Mouse (Mus musculus): ENCODE results near the gene Ephx3.

Ephx3 gene

DNA sequence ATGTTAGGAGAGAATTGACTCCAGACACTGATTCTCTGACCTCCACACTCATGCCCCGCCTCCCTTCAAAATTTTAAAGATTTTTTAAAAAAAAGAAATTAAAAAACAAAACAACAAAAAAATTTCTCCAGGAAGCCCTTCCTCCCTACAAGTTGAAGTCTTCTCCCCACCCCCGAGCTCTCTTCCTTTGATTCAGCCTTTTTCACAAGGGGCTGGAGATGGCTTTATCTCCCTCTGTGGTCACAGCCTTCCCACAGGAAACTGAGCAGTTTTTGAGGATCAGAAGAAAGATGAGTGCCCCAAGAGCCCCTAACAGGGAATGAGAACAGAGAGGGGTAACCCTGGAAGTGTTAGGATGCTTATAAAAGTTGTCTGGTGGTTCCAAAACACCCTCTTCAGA is 16.9 kb downstream of the Ephx3 start:
- no peak for DNase-seq

DNA sequence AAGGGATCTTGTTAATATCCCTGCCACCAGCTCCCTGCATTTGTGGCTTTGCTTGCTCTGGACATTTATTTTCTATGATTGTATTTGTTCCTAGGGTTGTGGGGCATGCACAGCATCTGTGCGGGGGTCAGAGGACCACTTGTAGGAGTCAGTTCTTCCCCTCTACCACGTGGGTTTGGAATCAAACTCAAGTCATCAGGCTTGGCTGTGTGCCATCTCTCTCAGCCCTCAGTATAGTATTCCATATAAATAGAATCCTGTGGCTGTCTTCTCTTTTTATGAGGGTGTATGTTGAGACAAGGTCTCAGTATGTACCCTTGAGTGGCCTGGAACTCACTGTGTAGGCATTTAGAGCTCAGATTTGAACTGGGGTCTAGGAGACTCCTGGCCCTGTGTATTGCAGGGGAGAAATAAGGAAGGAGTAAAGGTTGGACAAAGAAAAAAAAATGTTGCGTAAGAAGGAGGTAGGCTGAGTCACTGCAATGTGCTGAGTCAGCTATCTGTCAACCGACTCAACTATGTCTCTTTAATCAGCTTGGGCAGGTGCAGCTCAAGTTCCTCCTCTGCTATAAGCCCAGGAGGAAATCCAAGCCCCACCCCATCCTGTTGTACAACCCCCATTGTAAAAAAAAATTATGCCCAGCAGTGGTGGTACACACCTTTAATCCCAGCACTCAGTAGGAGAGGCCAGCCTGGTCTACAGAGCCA is 19.7 kb downstream of the Ephx3 start:
- no peak for DNase-seq

DNA sequence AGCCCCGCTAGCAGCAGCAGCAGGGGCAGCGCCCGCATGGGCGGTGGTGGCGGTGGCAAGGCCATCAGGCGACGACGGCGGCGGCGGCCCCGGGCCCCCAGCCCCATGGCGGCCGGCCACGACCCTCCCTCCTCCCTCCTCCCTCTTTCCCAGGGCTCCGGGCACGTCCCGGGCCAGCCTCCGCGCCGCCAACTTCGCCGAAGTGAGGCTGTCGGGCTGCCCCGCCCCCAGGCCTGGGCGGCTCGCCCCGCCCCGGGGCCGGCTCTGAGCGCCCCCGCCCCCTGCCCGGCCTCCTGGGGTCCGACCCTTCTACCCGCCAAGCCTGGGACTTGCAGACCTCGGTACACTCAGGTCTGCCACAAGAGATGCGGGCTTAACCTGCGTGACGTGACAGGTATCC is 22.7 kb downstream of the Ephx3 start, which contains the start of gene Notch3:
TSS of gene Notch3 (minus strand) at position 166 of the 400 bp plus-strand sequence.
- peak; percentile 51 for DNase-seq

DNA sequence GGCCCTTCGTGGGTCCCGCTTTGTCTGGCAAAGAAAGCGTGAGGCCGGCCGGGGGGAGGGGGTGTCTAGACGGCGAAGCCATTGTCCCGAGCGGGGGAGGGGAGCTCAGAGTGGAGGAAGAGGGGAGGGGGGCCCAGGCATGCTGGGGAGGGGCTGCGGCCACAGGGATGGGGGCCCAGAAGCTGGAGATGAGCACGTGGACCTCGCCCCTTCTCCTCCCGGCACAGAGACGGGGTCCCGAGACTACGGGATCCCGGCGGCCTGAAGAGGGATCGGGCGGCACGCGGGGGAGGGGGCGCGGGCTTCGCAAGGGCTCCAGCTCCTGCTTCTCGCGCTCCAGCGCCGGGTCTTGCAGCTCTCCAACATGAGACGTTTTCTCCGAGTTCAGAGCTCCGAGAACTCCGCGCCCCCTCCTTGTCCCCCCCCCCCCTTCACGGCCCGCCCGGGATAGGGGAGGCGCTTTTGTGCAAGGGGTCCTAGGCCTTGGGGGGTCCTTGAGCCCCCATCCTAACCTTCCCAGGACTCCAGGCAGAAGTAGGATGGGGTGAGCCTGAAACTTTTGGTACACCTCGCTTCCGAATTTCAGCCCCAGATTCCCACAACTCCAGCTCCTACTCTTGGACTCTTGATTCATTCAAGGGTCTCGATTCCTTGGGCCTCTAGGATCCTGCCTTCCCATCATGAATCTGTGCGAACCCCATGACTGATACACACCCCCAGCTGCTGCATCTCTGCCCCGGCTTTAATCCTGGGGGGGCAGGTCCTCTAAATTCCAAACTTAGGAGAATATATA is 23.4 kb downstream of the Ephx3 start:
- DNase-seq, result peak; percentile 48

DNA sequence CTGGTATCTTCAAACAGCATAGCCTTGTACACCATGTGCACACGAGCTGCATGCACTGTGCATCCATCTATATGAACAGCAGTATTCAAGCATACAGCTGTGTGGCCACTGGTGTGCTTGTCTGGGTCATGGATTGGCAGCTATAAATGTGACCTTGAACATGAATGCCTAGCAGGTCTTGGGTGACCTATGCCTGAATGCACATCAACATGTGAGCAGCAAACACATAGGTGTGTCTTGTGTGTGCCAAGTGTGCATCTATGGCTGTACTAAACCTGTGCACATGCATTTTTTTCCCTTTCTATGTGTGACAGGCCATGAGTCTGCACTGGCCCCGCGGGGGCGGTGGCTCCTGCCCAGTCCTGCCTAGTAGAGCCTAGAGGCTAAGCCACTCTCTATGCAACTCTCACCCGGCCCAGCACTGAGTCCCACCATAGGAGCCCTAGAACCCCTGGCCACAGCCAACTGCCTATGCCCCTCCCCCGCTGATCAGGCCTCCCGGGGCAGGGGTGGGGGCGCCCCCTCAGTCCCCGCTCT is 24.0 kb downstream of the Ephx3 start:
- no peak for DNase-seq

DNA sequence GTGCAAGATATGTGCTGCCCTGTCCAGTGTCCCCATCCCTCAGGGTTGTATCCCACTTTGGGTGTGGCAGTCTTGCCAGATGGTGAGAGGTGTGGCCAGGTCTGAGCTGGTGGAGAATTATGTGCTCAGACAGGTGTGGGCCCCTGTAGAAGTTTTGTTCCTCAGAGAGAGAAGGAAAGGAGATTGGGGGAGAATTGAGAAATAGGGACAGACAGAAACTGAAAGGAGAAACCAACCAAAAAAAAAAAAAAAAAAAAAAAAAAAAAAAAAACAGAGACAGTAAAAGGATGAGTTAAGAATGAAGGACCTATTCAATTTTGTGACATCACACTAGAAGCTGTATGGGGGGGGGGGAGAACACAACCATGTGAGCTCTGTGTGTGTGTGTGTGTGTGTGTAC is 24.6 kb downstream of the Ephx3 start:
- no peak for DNase-seq

DNA sequence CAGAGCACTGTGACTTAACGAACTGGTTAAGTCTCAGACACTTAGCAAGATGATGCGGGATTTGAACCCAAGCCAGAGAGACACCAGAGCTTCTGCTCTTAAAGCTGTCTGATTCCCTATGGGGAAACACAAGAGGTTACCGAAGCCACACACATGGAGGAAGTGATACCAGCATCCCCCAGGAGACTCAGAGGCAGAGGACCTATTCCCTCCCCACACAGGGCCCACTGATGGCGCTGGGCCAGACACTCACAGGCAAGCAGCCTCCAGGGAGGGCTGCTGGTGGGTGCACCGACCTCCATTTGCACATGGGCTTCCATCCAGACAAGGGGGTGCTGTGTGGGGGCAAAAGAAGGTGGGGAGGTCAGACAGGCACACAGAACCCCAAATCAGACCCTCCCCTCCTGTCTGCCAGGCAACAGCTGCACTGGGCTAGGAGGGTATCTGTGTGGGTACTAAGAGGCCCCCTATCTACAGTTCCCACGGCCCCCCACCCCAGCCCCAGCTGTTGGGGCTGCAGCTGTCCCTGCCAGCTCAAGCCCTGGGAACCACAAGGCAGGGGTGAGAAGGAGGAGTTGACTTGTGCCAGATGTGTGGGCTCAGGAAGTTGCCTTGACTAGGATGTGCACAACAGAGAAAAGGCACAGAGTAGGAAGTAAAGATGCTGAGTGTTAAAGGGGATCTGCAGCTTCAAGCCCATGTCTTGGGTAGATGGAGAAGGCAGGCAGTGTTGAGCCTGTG is 25.3 kb downstream of the Ephx3 start:
- peak; percentile 34 for DNase-seq

DNA sequence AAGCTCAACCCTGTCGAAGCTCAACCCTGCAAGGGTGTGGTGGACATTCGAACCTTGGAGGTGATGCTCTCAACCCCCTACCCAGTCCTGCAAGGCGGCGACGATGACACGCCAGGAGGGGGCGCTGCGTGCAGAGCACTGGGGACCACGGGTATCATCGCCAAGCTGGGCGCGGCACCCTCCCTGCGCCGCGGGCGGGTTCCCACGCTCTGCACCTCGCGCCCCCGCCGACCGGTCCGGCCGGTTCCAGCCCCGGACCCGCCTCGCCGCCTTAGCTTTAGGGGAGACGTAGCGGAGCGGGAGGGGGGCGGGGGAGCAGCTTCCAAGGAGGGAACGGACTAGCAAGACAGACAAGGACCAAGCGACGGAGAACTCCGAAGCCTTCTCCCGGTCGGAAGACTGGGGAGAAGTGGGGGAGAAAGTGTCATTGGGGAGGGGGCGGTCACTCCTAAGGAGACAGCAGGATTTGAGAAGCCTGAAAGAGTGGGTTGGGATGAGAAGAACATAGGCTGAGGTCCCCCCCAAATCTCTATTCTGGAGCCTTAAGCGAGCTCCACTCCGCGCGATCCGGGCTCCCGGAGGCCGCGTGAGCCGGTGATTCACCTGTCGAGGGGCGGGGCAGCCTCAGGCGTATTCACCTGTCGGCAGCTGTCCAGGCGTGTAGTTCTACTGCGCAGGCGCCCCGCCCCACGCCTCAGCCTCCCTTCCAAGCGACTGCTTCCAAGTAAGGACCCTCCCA is 27.1 kb downstream of the Ephx3 start:
- DNase-seq, result peak; percentile 87

DNA sequence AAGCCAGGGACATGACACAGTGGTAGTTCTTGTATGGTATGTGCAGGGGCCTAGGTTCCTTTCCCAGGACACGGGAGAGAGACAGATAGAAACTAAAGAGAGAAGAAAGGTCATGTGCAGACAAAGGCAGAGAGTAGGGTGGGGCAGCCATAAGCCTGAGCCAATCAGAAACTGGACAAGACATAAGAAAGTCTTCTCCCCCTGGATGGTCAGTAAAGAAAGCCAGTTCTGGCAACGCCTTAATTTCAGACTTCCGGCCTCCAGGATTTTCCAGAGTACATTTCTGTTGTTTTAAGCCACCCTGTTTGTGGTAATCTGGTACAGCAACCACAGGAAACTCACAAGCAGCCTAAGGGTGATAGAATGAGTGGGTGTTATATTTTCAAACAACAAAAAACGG is 28.5 kb downstream of the Ephx3 start:
- no peak for DNase-seq

DNA sequence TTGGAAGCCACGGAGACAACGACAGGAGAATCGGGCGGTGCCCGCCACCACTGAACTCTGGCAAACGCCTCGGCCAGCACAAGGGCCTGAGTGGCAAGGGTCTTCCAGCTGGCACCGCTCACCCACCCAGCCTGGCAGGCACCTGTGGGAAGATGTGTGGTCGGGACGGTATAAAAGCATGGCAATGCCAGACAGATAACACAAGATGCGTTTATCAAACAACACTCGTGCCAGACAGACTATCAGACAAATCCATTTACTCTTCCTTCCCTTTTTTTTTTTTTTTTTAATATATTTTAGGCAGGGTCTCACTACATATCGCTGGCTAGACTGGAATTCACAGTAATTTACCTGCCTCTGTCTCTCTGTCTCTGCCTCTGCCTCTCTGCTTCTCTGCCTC is 30.5 kb downstream of the Ephx3 start:
- no peak for DNase-seq

DNA sequence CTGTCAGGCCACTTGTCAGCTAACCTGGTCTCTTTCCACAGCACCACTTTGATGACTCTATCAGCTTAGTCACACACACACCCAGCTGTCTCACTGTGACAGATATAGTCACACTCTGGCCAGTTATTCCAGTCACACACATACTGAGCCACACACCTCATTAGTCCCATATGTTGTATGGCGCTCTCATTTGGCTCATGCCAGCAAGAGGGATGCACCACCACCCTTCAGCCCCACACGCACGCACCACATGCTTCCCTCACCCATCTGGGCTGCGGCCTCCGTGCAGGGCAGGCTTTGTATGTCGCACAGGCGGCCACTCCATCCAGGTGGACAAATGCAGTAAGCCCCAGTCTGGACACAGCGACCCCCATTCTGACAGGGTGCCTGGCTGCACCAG is 42.6 kb downstream of the Ephx3 start:
- DNase-seq, result no peak

DNA sequence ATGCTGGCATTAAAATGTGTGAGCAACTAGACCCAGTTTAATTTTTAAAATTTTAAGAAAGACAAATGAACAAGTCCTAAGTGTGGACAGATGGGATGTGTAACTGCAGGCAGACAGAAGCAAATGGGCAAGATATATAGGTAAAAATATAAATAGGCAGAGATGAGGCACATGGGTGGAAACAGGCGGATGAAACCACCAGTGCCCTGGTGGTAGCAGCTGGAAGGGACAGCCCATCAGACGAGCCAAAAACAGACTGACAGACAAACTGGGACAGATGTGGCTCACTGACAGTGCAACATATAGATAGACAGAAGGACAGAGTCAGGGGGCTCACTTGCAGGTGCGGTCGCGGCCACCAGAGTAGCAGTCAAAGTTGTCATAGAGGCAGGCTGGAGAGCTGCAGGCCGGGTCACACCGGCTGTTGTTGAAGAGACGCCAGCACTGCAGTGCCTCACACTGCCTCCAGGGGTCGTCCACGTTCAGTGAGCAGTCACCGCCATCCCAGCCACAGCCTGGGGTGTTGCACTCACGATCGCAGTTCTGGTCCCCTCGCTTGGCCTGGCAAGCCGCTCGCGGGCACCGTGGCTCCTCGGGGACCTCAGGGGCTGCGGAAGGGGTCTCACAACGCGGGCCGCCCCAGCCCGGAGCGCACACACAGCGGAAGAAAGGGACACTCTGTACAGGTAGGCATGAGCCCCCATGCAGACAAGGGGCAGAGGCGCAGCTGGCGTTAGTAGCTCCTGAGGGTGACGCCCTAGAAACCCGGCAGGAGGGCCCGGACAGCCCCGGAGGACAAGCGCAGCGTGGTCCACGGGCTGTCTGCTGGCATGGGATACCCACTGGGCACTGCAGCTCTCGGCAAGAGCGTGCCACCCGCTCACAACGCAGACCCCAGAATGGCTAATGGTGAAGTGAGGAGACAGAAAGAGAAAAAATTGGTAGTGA is 46.2 kb downstream of the Ephx3 start:
- DNase-seq, result peak; percentile 92

DNA sequence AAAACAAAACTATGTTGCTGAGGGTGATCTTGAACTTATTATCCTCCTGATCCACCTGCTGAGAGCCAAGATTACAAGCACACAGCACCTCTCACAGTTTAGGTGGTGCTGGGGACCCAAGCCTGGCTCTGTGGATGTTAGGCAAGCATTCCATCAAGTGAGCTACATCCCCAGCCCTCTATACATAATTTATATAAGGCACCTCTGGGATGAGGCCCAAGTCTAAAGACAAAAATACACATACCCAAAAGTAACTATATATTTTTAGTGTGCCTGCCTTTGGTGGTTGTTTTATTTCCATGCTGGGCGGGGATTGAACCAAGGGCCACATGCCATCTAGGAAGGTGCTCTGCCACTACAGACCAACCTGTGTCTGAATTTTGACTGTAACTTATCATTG is 47.1 kb downstream of the Ephx3 start:
- no peak for DNase-seq

All from lung, postnatal 36 days (tissue).